Mouse (Mus musculus): Measurements from ENCODE around the gene D10Wsu102e. TPM values are rescaled to one million over a fixed set of nuclear protein-coding genes. Genes with fewer than 3 reads are reported as not detected.
"Not testable (repeated sequence)": the region's sequence is repeated elsewhere in the genome, so short reads cannot be mapped to it uniquely, and the experiment has no call there.

D10Wsu102e gene
- polyA plus RNA-seq, 1 experiment from 2014 or later: 0.49 TPM

- H3K9me3 ChIP-seq (ENCODE audit: control insufficient read depth, low read length): no peaks in the 10 kb centered on the region
Observed at GRCm38 (mm10) chr10:83378083-83378833, 18.2 kb downstream of the D10Wsu102e start.

GRCm38 (mm10) chr10:83380501-83380900, 20.5 kb downstream of the D10Wsu102e start:
- no peaks in the 10 kb centered on the region for H3K9me3 ChIP-seq (ENCODE audit: control insufficient read depth, low read length)
- no peak for ATAC-seq
- WGBS: 89% methylated on average over 2 of the region's 2 CpGs
- 0 out of 2 replicates have a peak, but pooled peaks cover 6% of the 10 kb centered on the region for H3K36me3 ChIP-seq (ENCODE audit: control insufficient read depth, insufficient read depth, low read length)
- H3K4me2 ChIP-seq (ENCODE audit: low read depth, low read length): no peak overlapping the region
- H3K4me3 ChIP-seq (ENCODE audit: low read length): no peak overlapping the region
- H3K4me1 ChIP-seq (ENCODE audit: control insufficient read depth, insufficient read depth, low read length): no peaks in the 10 kb centered on the region
- H3K27me3 ChIP-seq (replicated peaks; ENCODE audit: control insufficient read depth, insufficient read depth, low read length): no peaks in the 10 kb centered on the region
- no peak overlapping the region for H3K27ac ChIP-seq (ENCODE audit: low read length)
- H3K9ac ChIP-seq (ENCODE audit: low read depth, low read length): no peak overlapping the region

More at GRCm38 (mm10) chr10:83378083-83378833, 18.2 kb downstream of the D10Wsu102e start:
- no peaks in the 10 kb centered on the region; the same call in 1 of the 2 replicates for H3K4me1 ChIP-seq (ENCODE audit: control insufficient read depth, insufficient read depth, low read length)
- WGBS: 72% methylated on average over 9 of the region's 9 CpGs
- H3K36me3 ChIP-seq (ENCODE audit: control insufficient read depth, insufficient read depth, low read length): no peaks in the 10 kb centered on the region
- no peaks in the 10 kb centered on the region for H3K27me3 ChIP-seq (replicated peaks; ENCODE audit: control insufficient read depth, insufficient read depth, low read length)
- H3K4me2 ChIP-seq (ENCODE audit: low read depth, low read length): no peak overlapping the region
- H3K4me3 ChIP-seq (ENCODE audit: low read length): no peak overlapping the region
- H3K9ac ChIP-seq (ENCODE audit: low read depth, low read length): no peak overlapping the region
- peak; percentile 33; the same call in 1 of the 2 replicates for ATAC-seq
- no peak overlapping the region for H3K27ac ChIP-seq (ENCODE audit: low read length)

GRCm38 (mm10) chr10:83382528-83382927, 22.5 kb downstream of the D10Wsu102e start:
- 82% methylated on average over 4 of the region's 4 CpGs for WGBS
- H3K27ac ChIP-seq (ENCODE audit: low read length): no peak overlapping the region
- H3K36me3 ChIP-seq (ENCODE audit: control insufficient read depth, insufficient read depth, low read length): 0 out of 2 replicates have a peak, but pooled peaks cover 6% of the 10 kb centered on the region
- no peak for ATAC-seq
- no peaks in the 10 kb centered on the region for H3K4me1 ChIP-seq (ENCODE audit: control insufficient read depth, insufficient read depth, low read length)
- no peak overlapping the region for H3K4me2 ChIP-seq (ENCODE audit: low read depth, low read length)
- H3K9me3 ChIP-seq (ENCODE audit: control insufficient read depth, low read length): no peaks in the 10 kb centered on the region
- H3K4me3 ChIP-seq (ENCODE audit: low read length): no peak overlapping the region
- no peak overlapping the region for H3K9ac ChIP-seq (ENCODE audit: low read depth, low read length)
- no peaks in the 10 kb centered on the region for H3K27me3 ChIP-seq (replicated peaks; ENCODE audit: control insufficient read depth, insufficient read depth, low read length)

GRCm38 (mm10) chr10:83382988-83383387, 23.0 kb downstream of the D10Wsu102e start:
- Histone ChIP-seq H3K4me1 (ENCODE audit: control insufficient read depth, insufficient read depth, low read length) (no peaks in the 10 kb centered on the region), H3K9me3 (ENCODE audit: control insufficient read depth, low read length) (no peaks in the 10 kb centered on the region), H3K4me2 (ENCODE audit: low read depth, low read length) (no peak overlapping the region), H3K27me3 (replicated peaks; ENCODE audit: control insufficient read depth, insufficient read depth, low read length) (no peaks in the 10 kb centered on the region), H3K9ac (ENCODE audit: low read depth, low read length) (no peak overlapping the region), H3K4me3 (ENCODE audit: low read length) (no peak overlapping the region), H3K36me3 (ENCODE audit: control insufficient read depth, insufficient read depth, low read length) (0 out of 2 replicates have a peak, but pooled peaks cover 6% of the 10 kb centered on the region), H3K27ac (ENCODE audit: low read length) (no peak overlapping the region)
- no peak for ATAC-seq
- 63% methylated on average over 2 of the region's 2 CpGs for WGBS

GRCm38 (mm10) chr10:83383863-83384262, 23.8 kb downstream of the D10Wsu102e start:
- no peaks in the 10 kb centered on the region for H3K4me1 ChIP-seq (ENCODE audit: control insufficient read depth, insufficient read depth, low read length)
- 89% methylated on average over 13 of the region's 13 CpGs for WGBS
- no peak overlapping the region for H3K27ac ChIP-seq (ENCODE audit: low read length)
- H3K9me3 ChIP-seq (ENCODE audit: control insufficient read depth, low read length): no peaks in the 10 kb centered on the region
- no peak overlapping the region for H3K9ac ChIP-seq (ENCODE audit: low read depth, low read length)
- 0 out of 2 replicates have a peak, but pooled peaks cover 6% of the 10 kb centered on the region for H3K36me3 ChIP-seq (ENCODE audit: control insufficient read depth, insufficient read depth, low read length)
- no peaks in the 10 kb centered on the region for H3K27me3 ChIP-seq (replicated peaks; ENCODE audit: control insufficient read depth, insufficient read depth, low read length)
- H3K4me2 ChIP-seq (ENCODE audit: low read depth, low read length): no peak overlapping the region
- H3K4me3 ChIP-seq (ENCODE audit: low read length): no peak overlapping the region
- no peak for ATAC-seq

- Histone ChIP-seq H3K4me2 (ENCODE audit: low read depth, low read length) (no peak overlapping the region), H3K36me3 (ENCODE audit: control insufficient read depth, insufficient read depth, low read length) (0 out of 2 replicates have a peak, but pooled peaks cover 6% of the 10 kb centered on the region), H3K9ac (ENCODE audit: low read depth, low read length) (no peak overlapping the region), H3K27me3 (replicated peaks; ENCODE audit: control insufficient read depth, insufficient read depth, low read length) (no peaks in the 10 kb centered on the region), H3K4me1 (ENCODE audit: control insufficient read depth, insufficient read depth, low read length) (no peaks in the 10 kb centered on the region), H3K27ac (ENCODE audit: low read length) (no peak overlapping the region), H3K4me3 (ENCODE audit: low read length) (no peak overlapping the region), H3K9me3 (ENCODE audit: control insufficient read depth, low read length) (no peaks in the 10 kb centered on the region)
- 89% methylated on average over 8 of the region's 8 CpGs for WGBS
- ATAC-seq: no peak
Observed at GRCm38 (mm10) chr10:83384456-83385215, 24.6 kb downstream of the D10Wsu102e start.

- Histone ChIP-seq H3K4me1 (ENCODE audit: control insufficient read depth, insufficient read depth, low read length) (no peaks in the 10 kb centered on the region), H3K9ac (ENCODE audit: low read depth, low read length) (no peak overlapping the region), H3K4me2 (ENCODE audit: low read depth, low read length) (no peak overlapping the region), H3K36me3 (ENCODE audit: control insufficient read depth, insufficient read depth, low read length) (0 out of 2 replicates have a peak, but pooled peaks cover 6% of the 10 kb centered on the region), H3K27ac (ENCODE audit: low read length) (no peak overlapping the region), H3K9me3 (ENCODE audit: control insufficient read depth, low read length) (no peaks in the 10 kb centered on the region), H3K27me3 (replicated peaks; ENCODE audit: control insufficient read depth, insufficient read depth, low read length) (no peaks in the 10 kb centered on the region), H3K4me3 (ENCODE audit: low read length) (no peak overlapping the region)
- no peak for ATAC-seq
- WGBS: 94% methylated on average over 7 of the region's 7 CpGs
Observed at GRCm38 (mm10) chr10:83385330-83385910, 25.4 kb downstream of the D10Wsu102e start.

DNA sequence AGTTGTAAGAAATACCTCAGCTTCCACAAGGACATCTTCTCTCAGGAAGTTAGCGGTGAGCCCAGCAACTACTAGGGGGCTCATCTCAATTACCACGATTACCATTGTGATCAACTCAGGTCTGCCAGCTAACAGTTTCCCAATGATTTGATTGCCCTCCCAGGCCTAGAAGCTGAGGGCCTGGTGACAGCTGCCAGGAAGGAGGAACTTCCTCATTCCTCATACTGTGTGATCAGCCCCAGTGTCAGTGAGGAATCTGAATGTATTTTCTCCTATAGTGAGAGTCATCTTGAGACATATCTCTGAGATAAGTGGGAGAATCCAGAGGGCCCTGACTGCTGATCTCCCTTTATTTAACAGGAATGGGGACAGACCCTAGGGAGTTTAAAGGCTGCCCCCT, 37.3 kb downstream of the D10Wsu102e start:
- Histone ChIP-seq H3K27me3 (replicated peaks; ENCODE audit: control insufficient read depth, insufficient read depth, low read length) (no peaks in the 10 kb centered on the region), H3K9ac (ENCODE audit: low read depth, low read length) (no peak overlapping the region), H3K4me1 (ENCODE audit: control insufficient read depth, insufficient read depth, low read length) (no peaks in the 10 kb centered on the region), H3K4me2 (ENCODE audit: low read depth, low read length) (no peak overlapping the region), H3K9me3 (ENCODE audit: control insufficient read depth, low read length) (no peaks in the 10 kb centered on the region), H3K36me3 (ENCODE audit: control insufficient read depth, insufficient read depth, low read length) (no peaks in the 10 kb centered on the region), H3K4me3 (ENCODE audit: low read length) (no peak overlapping the region), H3K27ac (ENCODE audit: low read length) (no peak overlapping the region)
- no peak for ATAC-seq
- 96% methylated on average over 2 of the region's 2 CpGs for WGBS

GRCm38 (mm10) chr10:83400896-83401295, 40.9 kb downstream of the D10Wsu102e start:
- ATAC-seq; H3K27me3 ChIP-seq (replicated peaks; ENCODE audit: control insufficient read depth, insufficient read depth, low read length); H3K9ac ChIP-seq (ENCODE audit: low read depth, low read length); H3K27ac ChIP-seq (ENCODE audit: low read length); H3K9me3 ChIP-seq (ENCODE audit: control insufficient read depth, low read length); H3K36me3 ChIP-seq (ENCODE audit: control insufficient read depth, insufficient read depth, low read length); H3K4me1 ChIP-seq (ENCODE audit: control insufficient read depth, insufficient read depth, low read length); H3K4me3 ChIP-seq (ENCODE audit: low read length); H3K4me2 ChIP-seq (ENCODE audit: low read depth, low read length): not testable (repeated sequence)
- 80% methylated on average over 6 of the region's 7 CpGs for WGBS

All from intestine, embryonic 16.5 days (tissue).